Mouse (Mus musculus) cerebellum, postnatal 14 days (tissue): ENCODE data around the gene Mad2l2.

Experiments used
- DNase-seq, 2 experiments: peaks; one replicate each; pipeline ENCODE4 v3.0.0; 2021; ENCODE audit warnings: mixed read lengths in 2 of 2

Mad2l2 gene

GRCm38 (mm10) chr4:148149540-148149939, 19.4 kb downstream of the Mad2l2 start:
- DNase-seq, result no peak

GRCm38 (mm10) chr4:148150242-148150641, 20.1 kb downstream of the Mad2l2 start:
- no peak for DNase-seq

- no peak for DNase-seq
Observed at GRCm38 (mm10) chr4:148150953-148151266, 20.7 kb downstream of the Mad2l2 start.

- peak; percentile 90 to 92 for DNase-seq
Observed at GRCm38 (mm10) chr4:148151267-148152168, 21.3 kb downstream of the Mad2l2 start, which contains the start of gene Fbxo6. Gene Fbxo6, minus strand, starts transcription at chr4:148152140.

GRCm38 (mm10) chr4:148152547-148152946, 22.4 kb downstream of the Mad2l2 start:
- no peak for DNase-seq

- no peak for DNase-seq
Observed at GRCm38 (mm10) chr4:148154006-148154405, 23.8 kb downstream of the Mad2l2 start.

- peak; percentile 79 to 88 for DNase-seq
Observed at GRCm38 (mm10) chr4:148154982-148155381, 24.8 kb downstream of the Mad2l2 start.

GRCm38 (mm10) chr4:148158436-148159348, 28.5 kb downstream of the Mad2l2 start:
- peak; percentile 69 to 76 for DNase-seq

GRCm38 (mm10) chr4:148159544-148160435, 29.6 kb downstream of the Mad2l2 start:
- peak; percentile 97 to 98 for DNase-seq

- peak; percentile 64 to 70 for DNase-seq
Observed at GRCm38 (mm10) chr4:148160436-148161390, 30.5 kb downstream of the Mad2l2 start, which contains the start of the genes Fbxo44 and Fbxo2. Gene Fbxo44, minus strand, starts transcription at chr4:148160482. Gene Fbxo2, plus strand, starts transcription at chr4:148160621.

- DNase-seq, result peak; percentile 68 to 75
Observed at GRCm38 (mm10) chr4:148164002-148164439, 33.8 kb downstream of the Mad2l2 start.

- no peak for DNase-seq
Observed at GRCm38 (mm10) chr4:148164461-148164860, 34.3 kb downstream of the Mad2l2 start.

- no peak for DNase-seq
Observed at GRCm38 (mm10) chr4:148165551-148165950, 35.4 kb downstream of the Mad2l2 start.

- DNase-seq, result peak; percentile 67 to 74
Observed at GRCm38 (mm10) chr4:148166431-148166830, 36.2 kb downstream of the Mad2l2 start.

GRCm38 (mm10) chr4:148166986-148167385, 36.8 kb downstream of the Mad2l2 start:
- DNase-seq, result peak; percentile 83 to 92

- peak; percentile 84 to 87 for DNase-seq
Observed at GRCm38 (mm10) chr4:148168287-148168686, 38.1 kb downstream of the Mad2l2 start.

- DNase-seq, result no peak
Observed at GRCm38 (mm10) chr4:148169586-148169985, 39.4 kb downstream of the Mad2l2 start.

- DNase-seq, result peak; percentile 80 to 81
Observed at GRCm38 (mm10) chr4:148170842-148171241, 40.7 kb downstream of the Mad2l2 start.

GRCm38 (mm10) chr4:148171261-148171660, 41.1 kb downstream of the Mad2l2 start:
- DNase-seq, result no peak

GRCm38 (mm10) chr4:148173811-148174494, 43.8 kb downstream of the Mad2l2 start:
- DNase-seq, result peak; percentile 62 to 74
